Mouse (Mus musculus) fibroblast of lung, adult 2 months (primary cell): ENCODE data around the gene Cdkn1b.

ENCODE experiments used
- DNase-seq: peaks from one replicate; pipeline ENCODE4 v3.0.0-alpha.2; 2011; ENCODE audit warnings: low read depth

The Cdkn1b gene

GRCm38 (mm10) chr6:134903891-134904884 is 16.0 kb upstream of the Cdkn1b start:
- DNase-seq = no peak

GRCm38 (mm10) chr6:134905811-134906210 is 14.4 kb upstream of the Cdkn1b start:
- no peak for DNase-seq

- DNase-seq = no peak
Measured at GRCm38 (mm10) chr6:134914523-134914922, 5.7 kb upstream of the Cdkn1b start.

GRCm38 (mm10) chr6:134916641-134917040 is 3.6 kb upstream of the Cdkn1b start:
- no peak for DNase-seq

- DNase-seq = no peak
Measured at GRCm38 (mm10) chr6:134917087-134917486, 3.1 kb upstream of the Cdkn1b start.

- no peak for DNase-seq
Measured at GRCm38 (mm10) chr6:134918769-134919168, 1.4 kb upstream of the Cdkn1b start.

- no peak for DNase-seq
Measured at GRCm38 (mm10) chr6:134919511-134920189, 551 bp upstream of the Cdkn1b start.

- DNase-seq = no peak
Measured at GRCm38 (mm10) chr6:134921014-134921694, 953 bp downstream of the Cdkn1b start.

- DNase-seq = no peak
Measured at GRCm38 (mm10) chr6:134921695-134922510, 1.7 kb downstream of the Cdkn1b start.

- DNase-seq = no peak
Measured at GRCm38 (mm10) chr6:134922511-134923195, 2.5 kb downstream of the Cdkn1b start.

GRCm38 (mm10) chr6:134923670-134924069 is 3.5 kb downstream of the Cdkn1b start:
- DNase-seq = no peak

- no peak for DNase-seq
Measured at GRCm38 (mm10) chr6:134924262-134924661, 4.1 kb downstream of the Cdkn1b start.

- no peak for DNase-seq
Measured at GRCm38 (mm10) chr6:134925673-134926337, 5.6 kb downstream of the Cdkn1b start.

GRCm38 (mm10) chr6:134926338-134926705 is 6.1 kb downstream of the Cdkn1b start:
- DNase-seq = no peak

- no peak for DNase-seq
Measured at GRCm38 (mm10) chr6:134926803-134927594, 6.8 kb downstream of the Cdkn1b start.

- DNase-seq = no peak
Measured at GRCm38 (mm10) chr6:134927595-134928095, 7.4 kb downstream of the Cdkn1b start.

GRCm38 (mm10) chr6:134928096-134928888 is 8.1 kb downstream of the Cdkn1b start:
- DNase-seq = peak; percentile 97

GRCm38 (mm10) chr6:134928889-134929310 is 8.7 kb downstream of the Cdkn1b start:
- DNase-seq = no peak

GRCm38 (mm10) chr6:134929926-134930325 is 9.7 kb downstream of the Cdkn1b start:
- no peak for DNase-seq
